Mouse (Mus musculus) 416B (cell line): ENCODE results near the gene Gucy2d.

Experiments used
- DNase-seq: peaks from one replicate; pipeline ENCODE4 v3.0.0; 2011; ENCODE audit warnings: low read depth

The Gucy2d gene

GRCm38 (mm10) chr7:98523070-98523812 is 83.0 kb downstream of the Gucy2d start:
- no peak for DNase-seq

- DNase-seq = peak; percentile 81
Measured at GRCm38 (mm10) chr7:98523813-98524361, 83.7 kb downstream of the Gucy2d start.

DNA sequence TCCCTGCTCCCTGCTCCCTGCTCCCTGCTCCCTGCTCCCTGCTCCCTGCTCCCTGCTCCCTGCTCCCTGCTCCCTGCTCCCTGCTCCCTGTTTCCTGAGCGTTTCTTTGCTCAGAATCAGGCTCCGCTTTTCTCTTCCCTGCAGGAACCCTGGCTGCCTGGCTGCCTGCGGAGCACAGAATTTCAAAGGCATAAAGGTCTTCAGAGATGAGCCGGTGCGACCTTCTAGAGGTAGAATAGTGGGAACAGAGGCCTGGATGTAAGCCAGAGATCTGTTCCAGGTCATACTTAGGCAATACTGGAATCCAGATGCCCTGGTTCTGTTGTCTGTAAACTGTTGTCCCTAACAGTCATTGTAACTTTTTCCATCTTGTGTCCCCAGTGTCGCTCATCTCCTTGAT is 84.2 kb downstream of the Gucy2d start:
- no peak for DNase-seq

GRCm38 (mm10) chr7:98524869-98525699 is 84.9 kb downstream of the Gucy2d start:
- DNase-seq = no peak
